Mouse (Mus musculus): ENCODE results near the gene Tmem145.
A peak's percentile ranks its signal among the peaks of the same experiment; 100 is the strongest.

Gene Tmem145

DNA sequence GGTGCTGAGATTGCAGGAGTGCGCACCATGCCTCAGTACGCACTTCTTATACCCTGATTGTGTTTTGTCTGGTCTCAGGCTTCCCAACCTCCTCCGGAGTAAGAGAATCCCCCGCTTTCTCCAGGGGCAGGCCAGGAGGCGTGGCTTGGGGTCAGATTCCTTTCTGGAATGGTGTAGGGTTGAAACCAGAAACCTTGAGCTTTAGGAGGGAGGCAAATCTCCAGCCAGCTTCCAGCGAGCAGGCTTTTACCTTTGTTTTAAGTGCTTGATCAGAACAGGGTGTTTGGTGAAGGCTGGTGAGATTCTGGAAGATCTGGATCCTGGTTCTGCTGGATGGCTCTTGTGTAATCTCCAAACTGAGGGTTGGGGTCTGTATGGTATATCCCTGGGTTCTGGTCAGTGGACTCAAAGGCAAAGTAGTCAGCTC is 16.2 kb downstream of the Tmem145 start:
- DNase-seq (ENCODE audit: low read depth, low spot score), result peak; percentile 82

DNA sequence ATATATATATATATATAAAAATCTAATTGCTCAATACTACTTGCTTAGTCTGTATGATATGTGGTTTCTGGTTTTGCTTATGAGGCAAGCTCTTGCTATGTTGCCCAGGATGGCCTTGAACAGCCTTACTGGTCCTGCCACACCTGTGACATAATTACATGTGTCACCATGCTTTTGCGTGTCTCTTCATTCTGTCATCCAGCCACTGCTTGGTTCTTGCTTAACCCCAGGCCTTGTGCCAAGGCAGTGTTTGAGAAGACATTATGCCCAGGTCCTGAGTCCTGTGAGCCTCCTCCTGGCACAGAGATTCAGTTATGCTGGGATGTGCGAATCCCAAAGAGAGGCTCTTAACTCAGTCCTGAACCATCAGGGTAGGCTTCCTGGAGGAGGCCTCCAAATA is 17.3 kb downstream of the Tmem145 start:
- DNase-seq (ENCODE audit: low read depth, low spot score), result no peak

DNA sequence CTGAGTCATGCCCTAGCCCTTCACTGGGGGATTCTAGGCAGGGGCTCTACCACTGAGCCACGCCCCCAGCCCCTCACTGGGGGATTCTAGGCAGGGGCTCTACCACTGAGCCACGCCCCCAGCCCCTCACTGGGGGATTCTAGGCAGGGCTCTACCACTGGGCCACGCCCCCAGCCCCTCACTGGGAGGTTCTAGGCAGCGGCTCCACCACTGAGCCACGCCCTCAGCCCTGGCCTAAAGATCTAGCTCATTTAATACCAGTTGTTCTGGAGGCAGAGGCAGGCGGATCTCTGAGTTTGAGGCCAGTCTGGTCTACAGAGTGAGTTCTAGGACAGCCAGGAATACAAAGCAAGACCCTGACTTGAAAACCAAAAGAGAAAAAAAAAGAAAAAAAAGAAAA is 19.5 kb downstream of the Tmem145 start:
- peak; percentile 54 for DNase-seq (ENCODE audit: low read depth, low spot score)

DNA sequence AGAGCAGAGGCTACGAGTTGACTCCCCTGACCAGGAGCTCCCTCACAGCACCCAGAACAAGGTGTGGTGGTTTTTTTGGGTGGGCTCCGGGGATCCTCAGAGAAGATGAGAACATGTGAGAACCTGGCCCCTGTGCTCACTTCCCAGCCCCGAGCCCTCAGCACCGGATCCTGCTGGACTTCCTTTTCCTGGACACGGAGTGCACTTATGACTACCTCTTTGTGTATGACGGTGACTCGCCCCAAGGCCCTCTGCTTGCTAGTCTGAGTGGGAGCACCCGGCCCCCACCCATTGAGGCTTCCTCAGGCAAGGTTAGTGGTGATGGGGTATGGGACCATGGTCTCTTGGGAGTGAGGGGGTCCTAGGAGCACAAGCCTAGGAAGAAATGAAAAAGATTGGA is 20.3 kb downstream of the Tmem145 start:
- DNase-seq (ENCODE audit: low read depth, low spot score), result no peak

DNA sequence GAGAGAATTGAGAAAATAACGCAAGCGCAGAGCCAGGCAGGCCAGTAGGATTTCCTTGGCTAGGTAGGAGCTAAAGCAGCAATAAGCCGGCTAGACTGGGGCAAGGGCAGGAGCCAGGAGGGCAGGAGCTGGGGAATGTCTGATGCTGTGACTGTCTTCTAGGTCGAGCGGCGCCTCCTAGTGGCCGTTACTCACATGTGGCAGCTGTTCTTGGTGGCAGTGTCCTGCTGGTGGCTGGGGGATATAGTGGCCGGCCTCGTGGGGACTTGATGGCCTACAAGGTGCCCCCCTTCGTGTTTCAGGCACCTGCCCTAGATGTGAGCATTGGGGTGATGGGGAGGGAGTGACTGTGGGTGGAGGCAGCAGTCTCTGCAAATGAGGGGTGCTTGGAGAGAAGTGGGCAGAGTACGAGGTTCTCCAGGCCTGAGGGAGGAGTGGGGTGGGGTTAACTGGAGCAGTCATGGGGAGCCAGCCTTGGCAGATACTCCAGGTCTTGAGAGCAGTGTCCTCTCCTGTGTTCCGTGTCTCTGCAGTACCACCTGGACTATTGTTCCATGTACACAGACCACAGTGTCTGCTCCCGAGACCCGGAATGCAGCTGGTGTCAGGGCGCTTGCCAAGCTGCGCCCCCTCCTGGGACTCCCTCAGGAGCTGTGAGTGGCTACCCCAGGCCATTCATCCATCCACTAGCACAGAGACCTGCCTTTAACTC is 27.8 kb downstream of the Tmem145 start:
- peak; percentile 88 for DNase-seq (ENCODE audit: low read depth, low spot score)

DNA sequence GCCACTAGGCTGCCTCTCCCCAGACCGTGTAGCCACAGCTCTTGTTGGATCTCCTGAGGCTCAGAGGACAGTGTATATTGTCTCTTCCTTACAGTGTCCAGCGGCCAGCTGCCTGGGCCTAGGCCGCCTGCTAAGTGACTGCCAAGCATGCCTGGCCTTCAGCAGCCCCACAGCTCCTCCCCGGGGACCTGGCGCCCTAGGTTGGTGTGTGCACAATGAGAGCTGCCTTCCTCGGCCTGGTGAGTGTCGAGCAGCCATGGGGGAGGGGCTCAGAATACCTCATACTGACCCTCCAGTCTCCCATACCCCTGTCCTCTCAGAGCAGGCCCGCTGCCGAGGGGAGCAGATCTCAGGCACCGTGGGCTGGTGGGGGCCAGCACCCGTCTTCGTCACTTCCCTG is 28.6 kb downstream of the Tmem145 start:
- DNase-seq (ENCODE audit: low read depth, low spot score), result no peak

DNA sequence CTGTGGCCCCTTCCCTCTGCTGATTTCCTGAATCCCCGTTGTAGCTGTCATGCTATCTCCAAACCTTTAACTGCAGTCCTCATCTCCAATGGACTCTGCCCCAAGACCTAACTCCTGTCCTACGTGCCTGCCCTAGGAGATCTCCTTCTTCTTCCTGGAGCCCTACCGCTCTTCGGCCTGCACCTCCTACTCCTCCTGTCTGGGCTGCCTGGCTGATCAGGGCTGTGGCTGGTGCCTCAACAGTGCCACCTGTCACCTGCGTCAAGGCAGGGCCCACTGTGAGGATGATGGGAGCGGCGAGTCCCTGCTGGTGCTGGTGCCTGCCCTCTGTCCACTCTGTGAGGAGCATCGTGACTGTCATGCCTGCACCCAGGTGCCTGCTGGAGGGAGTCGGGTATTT is 33.4 kb downstream of the Tmem145 start:
- no peak for DNase-seq (ENCODE audit: low read depth, low spot score)

DNA sequence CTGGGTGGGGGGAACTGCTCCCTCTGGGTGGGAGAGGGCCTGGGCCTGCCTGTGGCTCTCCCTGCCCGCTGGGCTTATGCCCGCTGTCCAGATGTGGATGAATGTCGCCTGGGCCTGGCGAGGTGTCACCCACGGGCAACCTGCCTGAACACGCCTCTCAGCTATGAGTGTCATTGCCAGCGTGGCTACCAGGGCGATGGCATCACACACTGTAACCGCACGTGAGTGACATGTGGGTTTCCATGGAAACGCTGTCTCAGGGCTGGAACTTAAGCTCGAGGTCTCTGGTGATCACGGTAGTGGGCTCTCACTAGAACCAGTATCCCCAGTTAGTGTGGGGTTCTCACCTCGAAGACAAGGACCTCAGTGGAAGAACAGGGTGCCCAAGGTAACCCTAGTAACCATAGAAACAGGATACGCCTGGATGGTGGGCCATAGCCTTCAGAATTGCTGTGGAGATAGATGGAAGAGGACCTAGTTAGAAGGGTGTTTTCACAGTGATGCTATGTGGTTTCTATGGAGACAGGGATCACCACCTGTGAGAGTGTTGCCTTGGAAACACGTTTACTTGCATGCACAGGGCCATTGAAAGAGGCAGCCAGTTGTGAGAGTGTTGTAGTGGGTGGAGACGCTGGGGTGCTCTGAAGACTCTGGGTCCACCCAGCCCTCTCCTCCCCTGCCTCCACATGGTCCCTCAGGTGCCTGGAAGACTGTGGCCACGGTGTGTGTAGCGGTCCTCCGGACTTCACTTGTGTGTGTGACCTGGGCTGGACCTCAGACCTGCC is 35.3 kb downstream of the Tmem145 start:
- no peak for DNase-seq (ENCODE audit: low read depth, low spot score)

DNA sequence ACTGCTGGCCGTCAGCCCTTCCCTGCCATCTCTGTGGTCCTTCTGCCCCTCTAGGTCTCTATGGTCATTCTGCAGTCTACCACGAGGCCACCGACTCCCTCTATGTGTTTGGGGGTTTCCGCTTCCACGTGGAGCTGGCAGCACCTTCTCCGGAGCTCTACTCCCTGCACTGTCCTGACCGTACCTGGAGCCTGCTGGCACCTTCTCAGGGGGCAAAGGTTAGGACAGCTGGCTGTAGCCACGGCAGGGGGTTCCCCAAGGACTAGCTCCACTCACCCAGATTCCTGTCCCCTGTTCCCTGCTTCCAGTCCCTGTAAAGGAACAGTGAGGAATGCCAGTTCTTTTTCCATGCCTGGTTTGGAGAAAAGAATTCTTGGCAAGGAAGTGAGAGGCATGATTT is 43.0 kb downstream of the Tmem145 start:
- DNase-seq (ENCODE audit: low read depth, low spot score), result no peak

DNA sequence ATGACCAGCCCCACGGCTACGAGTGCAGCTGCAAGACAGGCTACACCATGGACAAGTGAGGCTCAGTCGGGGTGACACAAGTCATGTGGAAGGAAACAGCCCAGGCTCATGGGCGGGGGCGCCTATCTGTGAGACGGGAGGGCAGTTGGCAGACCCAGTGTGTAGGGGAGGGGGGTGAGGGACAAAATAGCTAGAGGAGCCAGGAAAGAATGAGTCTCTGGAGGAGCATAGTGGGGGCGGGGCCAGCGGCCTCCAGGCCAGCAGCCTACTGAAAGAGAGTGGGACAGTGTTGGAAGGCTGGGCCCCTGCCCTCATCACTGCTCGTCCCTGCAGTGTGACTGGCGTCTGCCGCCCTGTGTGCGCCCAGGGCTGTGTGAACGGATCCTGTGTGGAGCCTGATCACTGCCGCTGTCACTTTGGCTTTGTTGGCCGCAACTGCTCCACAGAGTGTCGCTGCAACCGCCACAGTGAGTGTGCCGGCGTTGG is 52.9 kb downstream of the Tmem145 start:
- DNase-seq (ENCODE audit: low read depth, low spot score), result peak; percentile 39

DNA sequence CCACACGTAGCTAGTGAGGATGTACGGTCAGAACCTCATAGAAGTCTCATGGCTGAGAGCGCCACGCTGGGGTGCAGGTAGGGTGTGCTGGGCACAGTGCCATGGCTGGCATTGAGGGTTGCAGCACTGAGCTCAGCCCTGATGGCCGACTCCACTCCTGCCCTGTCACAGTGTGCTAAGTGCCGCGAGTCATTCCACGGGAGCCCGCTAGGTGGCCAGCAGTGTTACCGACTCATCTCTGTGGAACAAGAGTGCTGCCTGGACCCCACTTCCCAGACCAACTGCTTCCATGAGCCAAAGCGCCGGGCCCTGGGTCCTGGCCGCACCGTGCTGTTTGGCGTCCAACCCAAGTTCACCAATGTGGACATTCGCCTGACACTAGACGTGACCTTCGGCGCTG is 57.2 kb downstream of the Tmem145 start:
- peak; percentile 82 for DNase-seq (ENCODE audit: low read depth, low spot score)

DNA sequence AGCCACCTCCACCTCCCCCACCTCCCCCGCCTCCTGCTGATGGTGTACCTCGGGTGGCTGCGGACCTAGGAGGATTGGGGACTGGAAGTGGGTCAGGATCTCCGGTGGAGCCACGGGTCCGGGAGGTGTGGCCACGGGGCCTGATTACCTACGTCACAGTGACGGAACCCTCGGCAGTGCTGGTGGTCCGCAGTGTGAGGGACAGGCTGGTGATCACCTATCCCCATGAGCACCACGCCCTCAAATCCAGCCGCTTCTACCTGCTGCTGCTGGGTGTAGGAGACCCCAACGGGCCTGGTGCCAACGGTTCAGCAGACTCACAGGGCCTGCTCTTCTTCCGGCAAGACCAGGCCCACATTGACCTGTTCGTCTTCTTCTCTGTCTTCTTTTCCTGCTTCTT is 57.7 kb downstream of the Tmem145 start:
- no peak for DNase-seq (ENCODE audit: low read depth, low spot score)

Measured in ZHBTc4 (cell line).